Comparison of ENCODE assay signal across 9 mouse cellular contexts in the genomic region with DNA sequence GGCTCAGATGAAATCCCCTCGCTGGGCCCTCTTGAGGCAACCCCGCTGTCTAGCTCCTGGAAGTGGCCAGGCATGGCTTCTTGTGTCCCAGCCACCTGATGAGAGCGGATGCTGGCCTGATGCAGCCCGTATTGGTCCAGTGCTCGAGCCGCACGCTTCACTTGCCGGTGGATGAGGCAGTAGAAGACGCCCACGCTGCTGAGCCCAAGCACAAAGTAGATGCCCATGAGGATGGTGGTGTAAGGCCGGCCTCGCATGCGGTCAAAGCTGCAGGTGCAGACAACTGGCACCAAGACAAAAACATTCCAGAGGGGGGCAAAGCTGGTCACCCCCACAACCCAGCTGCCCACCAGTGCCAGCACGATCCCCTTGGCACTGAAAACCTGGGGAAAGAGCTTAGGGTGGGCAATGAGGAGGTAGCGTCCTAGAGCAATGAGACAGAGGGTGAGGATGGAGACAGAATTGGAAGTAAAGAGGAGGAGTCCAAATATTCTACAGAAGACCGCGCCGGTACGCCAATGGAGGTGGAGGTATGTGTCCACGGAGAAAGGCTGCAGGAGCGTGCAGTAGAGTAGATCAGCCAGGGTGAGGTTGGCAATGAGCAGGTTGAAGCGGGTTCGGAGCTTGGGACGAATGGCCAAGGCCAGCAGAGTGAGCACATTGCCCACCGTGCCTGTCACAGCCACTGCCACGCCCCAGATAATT. TPM values are rescaled to one million over a fixed set of nuclear protein-coding genes. Genes with fewer than 3 reads are reported as not detected.
DNase-seq lines count a peak whose midpoint lies in the region; ATAC-seq lines count a peak whose summit lies in the region.
"Had no signal": no experiment of that assay in that cellular context is flagged by ENCODE, and none has a peak within 500 bp of the region (broad histone marks: within the 10 kb centered on the region; RNA-seq: fewer than 3 reads in every experiment).

No protein-coding gene starts in this region.

- DNase-seq in cerebellum, adult 11 months = peak; percentile 12
- DNase-seq in cerebellum, adult 8-10 months = no peak
- DNase-seq in lung, postnatal 4 days = no peak
- peak; percentile 30 for DNase-seq in splenic B cell, adult 2 months (ENCODE audit: low read depth, low spot score)
- DNase-seq in Muller cell, postnatal 12 days (ENCODE audit: inconsistent ontology term) = no peak
- DNase-seq in left cerebral cortex, adult 8-10 months (ENCODE audit: low spot score in 2 of 2) = no peak

- H3K9me3 ChIP-seq in lung, embryonic 15.5 days = no peaks in the 10 kb centered on the region
- H3K9me3 ChIP-seq in limb, embryonic 12.5 days = no peaks in the 10 kb centered on the region

- H3K27ac ChIP-seq in lung, embryonic 15.5 days = no peak overlapping the region
- H3K27ac ChIP-seq in limb, embryonic 12.5 days = no peak overlapping the region

- 62% methylated on average over 26 of the region's 26 CpGs for WGBS in lung, embryonic 15.5 days
- WGBS in limb, embryonic 12.5 days = 66% methylated on average over 26 of the region's 26 CpGs

- H3K4me1 ChIP-seq in lung, embryonic 15.5 days = peaks cover 43% of the 10 kb centered on the region
- peaks cover 41% of the 10 kb centered on the region for H3K4me1 ChIP-seq in limb, embryonic 12.5 days (replicated peaks)

- peaks cover 6% of the 10 kb centered on the region; the same call in 1 of the 2 replicates for H3K27me3 ChIP-seq in lung, embryonic 15.5 days
- H3K27me3 ChIP-seq in limb, embryonic 12.5 days = peaks cover 10% of the 10 kb centered on the region; the same call in 1 of the 2 replicates
- no peaks in the 10 kb centered on the region for H3K27me3 ChIP-seq in splenic B cell, adult 2 months (ENCODE audit: control insufficient read depth, insufficient read depth, low read length, poor library complexity, severe bottlenecking)

- peak overlapping the region; percentile 35 for H3K4me2 ChIP-seq in lung, embryonic 15.5 days
- peak overlapping the region; percentile 38 for H3K4me2 ChIP-seq in limb, embryonic 12.5 days

- H3K9ac ChIP-seq in lung, embryonic 15.5 days = peak overlapping the region; percentile 20; the same call in 1 of the 2 replicates
- peak overlapping the region; percentile 50; the same call in 1 of the 2 replicates for H3K9ac ChIP-seq in limb, embryonic 12.5 days (replicated peaks)

- H3K36me3 ChIP-seq in lung, embryonic 15.5 days = no peaks in the 10 kb centered on the region
- H3K36me3 ChIP-seq in limb, embryonic 12.5 days = no peaks in the 10 kb centered on the region
- no peaks in the 10 kb centered on the region for H3K36me3 ChIP-seq in splenic B cell, adult 2 months (ENCODE audit: control insufficient read depth, insufficient read depth, low read length, poor library complexity, severe bottlenecking)

- H3K4me3 ChIP-seq in lung, embryonic 15.5 days = no peak overlapping the region
- 0 out of 2 replicates have a peak overlapping the region, but pooled peaks have one; percentile 18 for H3K4me3 ChIP-seq in limb, embryonic 12.5 days (replicated peaks)

- no peak for ATAC-seq in lung, embryonic 15.5 days (ENCODE audit: borderline replicate concordance, extremely low read depth, low FRiP score, low TSS enrichment)
- ATAC-seq in limb, embryonic 12.5 days (ENCODE audit: insufficient number of reproducible peaks, insufficient read depth, low FRiP score, low TSS enrichment, low read depth) = no peak

RNA-seq across cellular contexts. Expression of a gene that starts 1.4 kb away (rescaled TPM):
- 0.29 and 0.36 TPM in 2 replicates for polyA plus RNA-seq in lung, embryonic 15.5 days (2015; fragmentation: Nextera tagmentation; extraction: Ambion mirVana)
- polyA plus RNA-seq in limb, embryonic 12.5 days (2016; fragmentation: Nextera tagmentation; extraction: Ambion mirVana) = 0.31 and 0.44 TPM in 2 replicates
- 1 to 10 TPM in 2 of 4 experiments, under 1 TPM in 2; 0.76 to 6.8 (median 2.8) TPM for total RNA-seq in left cerebral cortex, adult 8-10 months (2022)
- polyA plus RNA-seq: thymus, postnatal 0 days had no signal

RNA-seq across cellular contexts. Expression of a gene that starts 30.9 kb away (rescaled TPM):
- 7.7 and 9.0 TPM in 2 replicates for polyA plus RNA-seq in lung, embryonic 15.5 days (2015; fragmentation: Nextera tagmentation; extraction: Ambion mirVana)
- polyA plus RNA-seq in limb, embryonic 12.5 days (2016; fragmentation: Nextera tagmentation; extraction: Ambion mirVana) = 11.2 and 13.3 TPM in 2 replicates
- total RNA-seq in left cerebral cortex, adult 8-10 months (2022) = 10 to 100 TPM; 60.6 to 78.6 (median 69.1) TPM

RNA-seq across cellular contexts. Expression of a gene that starts 36.5 kb away (rescaled TPM):
- polyA plus RNA-seq in lung, embryonic 15.5 days (2015; fragmentation: Nextera tagmentation; extraction: Ambion mirVana) = 287 and 293 TPM in 2 replicates
- polyA plus RNA-seq in limb, embryonic 12.5 days (2016; fragmentation: Nextera tagmentation; extraction: Ambion mirVana) = 252 and 259 TPM in 2 replicates
- 10 to 100 TPM; 90.9 to 93.2 (median 91.9) TPM for total RNA-seq in left cerebral cortex, adult 8-10 months (2022)

RNA-seq across cellular contexts. Expression of a gene that starts 50.8 kb away (rescaled TPM):
- 3.6 and 4.7 TPM in 2 replicates for polyA plus RNA-seq in lung, embryonic 15.5 days (2015; fragmentation: Nextera tagmentation; extraction: Ambion mirVana)
- 4.6 and 4.7 TPM in 2 replicates for polyA plus RNA-seq in limb, embryonic 12.5 days (2016; fragmentation: Nextera tagmentation; extraction: Ambion mirVana)
- total RNA-seq in left cerebral cortex, adult 8-10 months (2022) = not detected

RNA-seq across cellular contexts. Expression of a gene that starts 57.5 kb away (rescaled TPM):
- polyA plus RNA-seq in lung, embryonic 15.5 days (2015; fragmentation: Nextera tagmentation; extraction: Ambion mirVana) = 39.6 and 42.7 TPM in 2 replicates
- 45.1 and 50.5 TPM in 2 replicates for polyA plus RNA-seq in limb, embryonic 12.5 days (2016; fragmentation: Nextera tagmentation; extraction: Ambion mirVana)
- 1 to 10 TPM; 5.7 to 7.2 (median 5.9) TPM for total RNA-seq in left cerebral cortex, adult 8-10 months (2022)

Comparison
In these comparisons a context has a peak if more than half of its experiments do, and no peak if none do; other contexts are left out.
1. DNase-seq: peak in cerebellum, adult 11 months (single experiment) and splenic B cell, adult 2 months (single experiment); none in cerebellum, adult 8-10 months (single experiment), lung, postnatal 4 days (0 of 2), Muller cell, postnatal 12 days (single experiment) and left cerebral cortex, adult 8-10 months (0 of 2).